Mouse (Mus musculus) thymus, adult 2 months (tissue): ENCODE data around the gene Bnip3.

Source experiments
- CTCF ChIP-seq: fragments of 200-500 bp; IDR thresholded peaks from 2 replicates; pipeline ENCODE4 v1.5.1; 2012; ENCODE audit warnings: mild to moderate bottlenecking, control low read depth, low read length, moderate library complexity, borderline replicate concordance; ENCODE audit not compliant: control insufficient read depth, poor library complexity, insufficient read depth; ENCODE audit errors: extremely low read depth
- POLR2A ChIP-seq: fragments of 200-500 bp; IDR thresholded peaks from 2 replicates; pipeline ENCODE4 v1.6.1; 2012; ENCODE audit warnings: mild to moderate bottlenecking, low read length, control low read depth, moderate library complexity; ENCODE audit not compliant: control insufficient read depth, poor library complexity, insufficient read depth; ENCODE audit errors: extremely low read depth

- no peak for TF ChIP-seq CTCF
- no peak for TF ChIP-seq POLR2A
These were observed 39.0 kb upstream of the Bnip3 start for GRCm38 (mm10) chr7:138948309-138948708.
